ENCODE assay signal across 14 mouse cellular contexts in the genomic region with DNA sequence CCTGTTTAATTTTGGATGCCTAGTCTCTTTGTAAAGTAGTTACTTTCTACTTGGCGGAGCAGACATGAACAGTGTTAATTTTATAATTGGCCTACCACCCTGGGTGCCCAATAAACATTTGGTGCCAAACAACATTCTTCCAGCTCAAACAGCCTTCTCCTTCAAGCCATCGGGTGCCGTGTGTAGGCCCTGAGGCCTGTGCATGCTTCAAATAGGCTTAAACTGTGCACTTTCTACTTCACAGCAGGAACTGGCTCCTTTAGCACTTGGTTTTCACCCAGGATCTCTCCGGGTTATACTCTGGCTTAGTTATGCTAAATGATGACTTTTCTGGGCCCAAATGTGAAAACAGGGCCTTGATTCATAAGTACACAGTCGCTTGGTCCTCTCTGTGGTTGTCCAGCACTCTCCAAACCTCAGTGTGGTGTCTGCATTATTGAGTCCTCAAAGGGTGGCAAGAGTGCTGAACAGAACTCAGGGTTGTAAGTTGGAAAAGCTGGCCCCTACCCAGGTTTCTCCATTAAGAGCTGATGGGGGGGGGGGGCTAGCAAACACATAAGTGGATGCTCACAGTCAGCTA.
"Had no signal": no experiment of that assay in that cellular context is flagged by ENCODE, and none has a peak within 500 bp of the region (broad histone marks: within the 10 kb centered on the region; RNA-seq: fewer than 3 reads in every experiment).

No protein-coding gene starts in this region.

- ATAC-seq: liver, postnatal 0 days had no signal

- H3K4me2 ChIP-seq: limb, embryonic 12.5 days; liver, embryonic 13.5 days; lung, embryonic 15.5 days; midbrain, embryonic 12.5 days; neural tube, embryonic 12.5 days had no signal

- H3K9ac ChIP-seq: limb, embryonic 12.5 days; liver, embryonic 13.5 days; liver, postnatal 0 days; lung, embryonic 15.5 days; midbrain, embryonic 12.5 days; neural tube, embryonic 12.5 days had no signal

- H3K9me3 ChIP-seq: limb, embryonic 12.5 days; liver, embryonic 13.5 days; lung, embryonic 15.5 days; megakaryocyte, embryonic 14.5 days; midbrain, embryonic 12.5 days; neural tube, embryonic 12.5 days had no signal

- H3K27me3 ChIP-seq: liver, embryonic 13.5 days; lung, embryonic 15.5 days; megakaryocyte, embryonic 14.5 days; midbrain, embryonic 12.5 days; neural tube, embryonic 12.5 days had no signal

- H3K36me3 ChIP-seq: limb, embryonic 12.5 days; liver, embryonic 13.5 days; lung, embryonic 15.5 days; midbrain, embryonic 12.5 days; neural tube, embryonic 12.5 days had no signal

- H3K4me3 ChIP-seq: limb, embryonic 12.5 days; liver, embryonic 13.5 days; lung, embryonic 15.5 days; megakaryocyte, embryonic 14.5 days; midbrain, embryonic 12.5 days; neural tube, embryonic 12.5 days had no signal

- DNase-seq: kidney, postnatal 25 days; layer of hippocampus, adult 9-11 months; liver; liver, embryonic 13.5 days; liver, postnatal 0 days; lung, postnatal 14 days; thymus, postnatal 4 days had no signal

- H3K27ac ChIP-seq: limb, embryonic 12.5 days; liver, embryonic 13.5 days; lung, embryonic 15.5 days; macrophage; midbrain, embryonic 12.5 days; neural tube, embryonic 12.5 days; stomach, postnatal 0 days had no signal

- H3K4me1 ChIP-seq: liver, embryonic 13.5 days; lung, embryonic 15.5 days; megakaryocyte, embryonic 14.5 days; neural tube, embryonic 12.5 days had no signal
